Mouse (Mus musculus): ENCODE results near the gene E2f8.
A peak's percentile ranks its signal among the peaks of the same experiment; 100 is the strongest.

The E2f8 gene

DNA sequence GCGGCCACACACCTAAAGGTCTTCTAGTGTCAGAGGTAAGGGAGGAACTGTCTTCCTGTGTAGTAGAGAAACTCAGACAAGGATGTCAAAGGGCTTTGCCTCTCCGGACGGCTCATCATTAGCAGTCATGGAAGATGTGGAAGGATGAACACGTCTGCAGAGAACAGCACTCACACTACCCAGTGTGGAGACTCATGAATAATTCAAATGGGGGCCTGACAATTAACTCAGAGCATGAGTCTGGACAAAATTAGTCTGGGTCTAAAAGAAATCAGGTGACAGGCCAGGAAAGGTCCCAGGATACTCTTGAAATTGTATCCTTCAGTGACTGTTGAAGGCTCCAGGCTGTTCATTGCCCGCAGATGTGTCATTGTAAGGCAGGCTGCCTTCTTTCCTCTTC, 9.6 kb upstream of the E2f8 start:
- DNase-seq (ENCODE audit: low read depth), result no peak

DNA sequence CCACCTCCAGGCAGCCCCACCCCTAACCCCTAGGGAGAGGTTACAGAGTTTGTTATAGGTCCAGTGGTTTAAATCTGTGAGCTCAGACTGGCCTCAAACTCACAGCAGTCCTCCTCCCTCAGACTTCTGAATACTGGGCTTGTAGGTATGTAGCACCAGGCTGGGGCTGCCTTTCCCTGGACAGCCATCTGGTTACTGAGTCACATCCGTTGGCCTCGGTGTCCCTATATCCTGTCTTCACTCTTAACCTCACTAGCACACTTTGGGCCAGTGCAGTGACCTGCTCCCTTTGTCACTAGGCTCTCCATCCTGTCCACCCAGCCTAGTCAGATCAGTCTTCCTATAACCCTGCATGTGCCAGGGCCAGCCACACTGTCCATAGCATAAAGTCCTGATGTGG, 7.4 kb upstream of the E2f8 start:
- no peak for DNase-seq (ENCODE audit: low read depth)

DNA sequence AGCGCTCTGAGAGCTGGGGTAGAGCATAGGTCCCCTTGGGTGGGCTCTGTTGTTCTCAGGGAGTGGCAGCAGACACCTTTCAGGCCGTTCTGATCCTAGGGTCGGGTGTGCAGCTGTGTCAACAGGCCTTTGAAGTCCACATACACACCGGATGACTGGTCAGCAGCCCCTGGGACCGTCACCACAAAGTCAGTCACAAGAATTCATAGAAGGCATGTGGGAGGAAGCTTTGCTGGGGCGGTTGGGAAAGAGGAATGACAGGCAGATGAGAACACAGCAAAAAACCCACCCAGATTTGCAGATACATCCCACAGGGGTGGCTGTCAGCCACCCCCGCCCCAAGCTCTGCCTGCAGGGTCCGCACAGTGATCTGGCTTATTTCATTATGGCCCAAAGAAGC, 6.6 kb upstream of the E2f8 start:
- no peak for DNase-seq (ENCODE audit: low read depth)

DNA sequence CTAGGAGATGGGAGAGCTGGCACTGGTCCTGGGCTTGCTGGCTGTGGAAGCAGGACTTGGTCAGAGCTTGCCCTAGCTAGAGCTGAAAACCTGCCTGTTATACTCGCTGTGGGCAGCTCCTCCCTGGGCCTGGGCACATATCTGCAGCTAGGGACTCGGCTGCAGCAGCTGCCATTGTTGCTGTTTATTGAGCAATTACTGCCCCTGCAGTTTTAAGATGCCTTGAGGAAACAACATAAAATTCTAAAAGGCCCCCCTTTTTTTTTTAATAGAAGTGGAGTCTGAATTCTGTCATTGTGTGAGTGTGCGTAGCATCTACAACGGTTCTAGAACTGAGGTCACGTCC, 2.8 kb upstream of the E2f8 start:
- no peak for DNase-seq (ENCODE audit: low read depth)

DNA sequence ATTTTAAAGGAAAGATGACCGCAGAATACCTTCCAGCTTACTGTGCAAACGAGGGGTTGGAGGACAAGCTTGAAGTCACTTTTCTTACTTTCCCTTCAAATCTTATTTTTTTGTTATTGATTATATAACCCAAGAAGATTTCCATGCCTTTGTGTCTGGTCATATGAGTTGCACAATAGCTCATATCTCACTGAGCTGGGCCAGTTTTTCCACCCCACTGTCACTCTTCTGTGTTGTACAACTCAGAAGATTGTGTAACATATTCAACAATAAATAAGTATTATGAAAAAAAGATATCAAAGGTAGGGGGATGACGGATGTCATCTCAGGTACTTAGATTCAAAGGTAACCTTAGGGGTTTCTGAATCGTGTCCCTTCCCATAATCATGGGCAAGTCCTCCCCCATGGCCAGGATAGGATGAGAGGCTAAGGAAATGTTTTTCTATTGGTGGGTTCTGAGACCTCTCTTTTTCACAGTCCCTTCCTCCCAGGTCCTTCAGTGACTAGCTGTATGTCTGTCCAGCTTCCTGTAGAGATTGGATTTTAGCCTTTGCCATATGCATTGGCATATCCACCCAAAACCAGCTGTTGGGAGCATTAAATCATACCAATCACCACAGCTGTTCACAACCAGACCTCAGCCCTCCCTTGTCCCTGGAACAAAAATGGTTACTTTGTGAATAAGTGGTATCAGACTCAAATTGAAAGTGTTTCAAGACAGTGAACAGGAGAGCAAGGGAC, 2.3 kb upstream of the E2f8 start:
- DNase-seq (ENCODE audit: low read depth), result no peak

DNA sequence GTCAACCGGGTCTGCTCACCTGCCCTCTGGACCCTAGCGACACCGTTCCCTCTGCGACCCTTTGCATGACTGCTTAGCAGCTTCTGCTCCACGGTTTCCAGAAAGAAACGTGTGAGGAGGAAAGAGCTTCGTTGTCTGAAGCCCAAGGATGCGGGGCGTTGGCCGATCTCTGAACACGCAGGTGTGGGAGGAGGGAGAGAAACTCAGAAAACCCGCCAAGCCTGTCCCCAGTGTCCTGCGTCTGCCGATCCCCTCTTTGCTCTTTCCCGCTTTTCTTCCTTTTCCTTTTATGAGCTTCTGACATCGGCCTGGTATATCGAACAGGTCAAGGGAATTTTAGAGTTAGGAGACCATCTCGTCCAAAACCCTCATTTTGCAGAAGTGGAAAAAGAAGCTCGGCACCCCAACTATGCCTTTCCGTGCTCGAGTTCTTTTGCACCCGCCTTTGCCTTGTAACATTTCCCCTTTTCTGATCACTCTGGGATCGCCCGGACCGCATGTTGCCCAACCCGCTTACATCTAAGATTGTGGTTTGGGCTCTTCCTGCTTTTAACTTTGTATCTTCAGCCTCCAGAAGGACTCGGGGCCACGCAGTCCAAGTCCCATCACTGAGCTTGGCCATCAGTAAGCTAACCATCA, 694 bp upstream of the E2f8 start:
- no peak for DNase-seq (ENCODE audit: low read depth)

DNA sequence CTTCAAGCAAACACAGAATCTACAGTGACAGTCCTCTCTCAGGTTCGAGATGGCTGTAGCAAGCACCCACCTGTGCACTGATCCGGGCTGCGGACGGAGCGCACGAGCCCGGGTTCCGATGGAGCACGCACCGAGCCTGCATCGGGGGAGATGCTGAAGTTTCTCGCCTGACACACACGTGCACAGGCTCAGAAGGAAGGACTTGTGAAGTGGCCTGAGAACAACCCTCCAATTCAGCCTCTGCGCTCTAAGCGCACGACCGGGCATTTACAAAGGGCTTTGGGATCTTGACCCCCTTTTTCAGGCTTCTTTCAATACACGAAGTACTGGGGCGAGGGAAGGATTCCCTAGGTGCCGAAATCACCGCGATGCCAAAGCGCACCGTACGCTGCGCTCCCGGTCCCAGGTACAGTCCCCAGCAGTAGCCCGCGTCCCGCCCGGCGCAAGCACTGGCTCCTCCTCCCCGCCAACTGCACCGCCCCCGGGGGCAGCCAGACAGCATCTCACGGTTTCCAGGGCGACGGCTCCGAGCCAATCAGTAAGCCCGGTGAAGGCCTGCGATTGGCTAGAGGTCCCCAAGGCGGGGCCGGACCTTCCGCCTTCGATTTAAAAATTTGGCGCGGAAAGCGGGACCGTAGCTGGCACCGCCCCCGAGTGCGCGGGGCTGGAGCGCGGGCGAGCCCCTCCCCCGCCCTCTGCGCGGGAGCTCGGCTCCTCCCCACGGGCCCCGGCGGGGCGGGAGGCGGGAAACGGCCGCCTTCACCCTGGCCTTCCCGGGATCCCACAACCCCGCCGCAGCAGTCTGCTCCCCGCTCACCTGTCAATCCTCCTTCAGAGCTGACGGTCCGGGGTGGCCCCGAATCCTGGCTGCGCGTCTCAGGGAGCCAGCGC, 560 bp downstream of the E2f8 start:
- peak; percentile 92 for DNase-seq (ENCODE audit: low read depth)

DNA sequence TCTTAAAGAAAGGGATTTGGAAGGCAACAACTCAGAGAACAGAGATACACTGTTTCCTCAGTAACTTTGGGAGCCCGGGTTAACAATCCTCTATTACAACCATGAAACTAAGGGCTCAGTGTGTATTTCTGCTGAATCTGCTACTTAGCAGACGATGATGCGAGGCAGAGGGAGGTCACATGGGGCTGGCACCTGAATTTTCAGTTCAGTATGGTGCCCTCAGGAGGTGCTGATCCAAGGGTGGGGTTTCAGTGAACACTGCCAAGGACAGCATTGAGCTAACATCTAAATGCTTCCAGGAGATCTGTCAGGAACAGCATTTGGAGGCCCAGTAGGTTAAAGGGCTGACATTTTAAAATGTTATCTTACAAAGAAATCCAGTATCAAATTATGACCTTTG, 1.8 kb downstream of the E2f8 start:
- no peak for DNase-seq (ENCODE audit: low read depth)

DNA sequence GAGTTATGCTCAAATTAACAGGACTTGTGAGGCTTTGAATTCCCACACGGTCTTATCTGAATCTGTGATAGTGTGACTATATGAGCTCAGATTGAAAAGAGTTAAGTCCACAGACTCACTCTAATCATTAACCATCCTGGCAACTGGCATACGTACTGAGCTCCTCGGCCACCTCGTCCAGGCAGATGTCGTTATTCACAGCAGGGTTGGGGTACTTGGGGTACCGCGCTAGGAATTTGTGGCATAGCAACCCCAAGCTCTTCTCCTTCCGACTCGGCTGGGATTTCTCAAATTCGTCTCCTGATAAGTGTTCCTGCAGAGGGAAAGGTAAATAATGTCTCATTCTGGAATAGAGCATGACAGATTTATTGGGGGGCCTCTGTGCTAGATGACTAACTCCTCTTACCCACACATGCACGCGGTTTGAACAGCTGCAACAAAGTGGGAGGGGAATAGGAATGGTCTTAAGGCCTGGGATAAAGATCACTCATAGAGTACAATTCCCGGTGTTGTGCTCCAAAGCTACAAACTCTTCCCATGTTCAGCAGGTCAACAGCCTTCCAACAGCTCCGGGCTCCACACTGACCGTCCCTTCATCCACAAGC, 3.5 kb downstream of the E2f8 start:
- DNase-seq (ENCODE audit: low read depth), result no peak

DNA sequence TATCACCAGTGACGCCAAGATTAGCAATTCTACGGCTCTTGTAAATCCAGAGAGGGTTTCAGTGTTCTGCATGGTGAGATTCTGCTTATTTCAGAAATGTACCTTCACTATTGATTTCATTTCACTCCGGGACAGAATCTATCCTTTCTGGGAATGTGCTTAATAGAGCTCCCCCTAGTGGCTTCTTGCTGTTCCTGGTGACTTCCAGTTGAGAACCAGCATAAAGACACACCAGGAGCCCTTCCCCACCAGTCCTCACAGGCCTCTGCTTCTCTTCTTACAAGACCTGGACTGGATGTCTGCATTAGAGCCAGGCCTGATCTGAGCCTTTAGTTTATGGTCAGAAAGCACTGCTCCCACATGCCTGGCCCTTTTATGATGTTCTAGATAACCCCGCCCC, 4.9 kb downstream of the E2f8 start:
- peak; percentile 71 for DNase-seq (ENCODE audit: low read depth)

DNA sequence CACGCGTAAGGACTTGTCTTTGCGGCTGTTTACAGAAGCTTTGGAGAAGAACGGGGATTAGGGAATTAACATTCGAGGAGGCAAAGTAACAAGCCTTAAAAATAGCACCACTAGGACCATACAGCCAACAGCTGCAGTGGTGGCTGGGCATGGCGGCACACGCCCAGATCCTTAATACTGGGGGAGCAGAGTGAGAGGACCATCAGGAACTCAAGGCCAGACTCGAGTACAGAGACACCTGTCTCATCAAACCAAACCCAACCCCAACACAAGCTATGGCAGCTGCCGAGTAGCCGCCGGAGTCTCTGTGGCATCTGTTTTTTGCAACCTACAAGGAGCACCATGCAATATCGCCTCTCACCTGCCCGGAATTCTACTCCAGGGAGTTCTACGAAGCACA, 6.3 kb downstream of the E2f8 start:
- no peak for DNase-seq (ENCODE audit: low read depth)

DNA sequence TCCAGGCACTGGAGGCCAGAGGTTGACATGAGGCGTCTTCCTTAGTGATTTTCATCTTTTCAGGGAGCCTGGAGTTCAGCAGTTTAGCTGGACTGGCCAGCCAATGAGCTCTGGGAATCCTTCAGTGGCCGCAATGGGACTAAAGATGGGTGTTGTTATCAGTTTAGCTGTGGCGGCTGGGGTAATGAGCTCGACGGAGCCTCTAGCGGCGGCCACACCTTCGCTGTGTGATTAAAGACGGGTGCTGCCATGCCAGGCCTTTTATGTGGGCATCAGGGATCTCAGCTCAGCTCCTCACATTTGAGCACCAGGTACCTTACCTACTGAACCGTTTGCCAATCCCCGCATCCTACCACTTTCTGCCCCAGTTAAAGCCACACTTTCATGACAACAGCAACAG, 10.1 kb downstream of the E2f8 start:
- DNase-seq (ENCODE audit: low read depth), result no peak

DNA sequence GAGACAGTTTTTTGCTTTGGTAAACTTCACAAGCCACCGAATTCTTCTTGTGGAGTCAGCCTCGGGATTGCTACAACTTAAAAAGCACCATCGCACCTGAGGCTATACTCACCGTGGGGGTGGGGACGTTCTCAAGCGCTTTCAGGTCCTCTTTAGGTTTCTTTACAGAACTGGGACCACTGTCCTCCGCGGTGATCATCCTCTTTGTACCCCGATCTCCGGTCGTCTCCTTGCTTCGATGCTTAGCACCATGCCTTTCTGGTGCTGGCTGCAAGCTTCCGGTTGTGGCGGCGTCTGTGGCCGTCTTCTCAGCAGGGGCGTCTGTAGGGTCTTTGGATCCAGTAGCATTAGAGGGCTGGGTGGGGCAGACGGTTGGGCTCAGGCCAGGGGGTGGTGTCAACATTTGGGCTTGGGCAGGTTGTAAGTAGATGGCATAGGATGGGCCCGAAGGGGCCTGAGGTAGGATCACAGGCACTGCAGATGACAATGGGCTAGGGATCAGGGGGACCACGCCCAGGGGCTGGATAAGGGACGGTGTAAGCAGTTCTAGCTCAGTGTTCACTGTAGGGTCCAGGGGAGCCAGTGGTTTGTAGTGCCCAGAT, 10.7 kb downstream of the E2f8 start:
- no peak for DNase-seq (ENCODE audit: low read depth)

DNA sequence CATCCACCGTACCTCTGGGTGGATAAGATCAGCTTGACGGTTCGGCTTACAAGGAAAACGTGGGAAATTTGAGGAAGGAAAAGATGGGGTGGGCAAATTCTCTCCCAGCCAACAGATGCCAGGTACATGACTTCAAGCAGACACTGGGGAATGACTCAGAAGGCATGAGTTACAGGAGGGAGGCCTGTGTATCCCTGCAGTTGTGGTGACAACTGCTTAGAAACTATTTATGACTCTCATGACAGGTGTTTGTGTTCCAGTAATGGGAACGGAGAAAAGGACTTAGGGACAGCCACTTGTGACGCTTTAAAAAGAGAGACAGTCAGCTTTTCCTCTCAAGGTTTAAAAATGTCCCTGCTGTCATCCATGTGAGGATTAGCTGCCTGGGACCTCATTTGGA, 11.3 kb downstream of the E2f8 start:
- no peak for DNase-seq (ENCODE audit: low read depth)

DNA sequence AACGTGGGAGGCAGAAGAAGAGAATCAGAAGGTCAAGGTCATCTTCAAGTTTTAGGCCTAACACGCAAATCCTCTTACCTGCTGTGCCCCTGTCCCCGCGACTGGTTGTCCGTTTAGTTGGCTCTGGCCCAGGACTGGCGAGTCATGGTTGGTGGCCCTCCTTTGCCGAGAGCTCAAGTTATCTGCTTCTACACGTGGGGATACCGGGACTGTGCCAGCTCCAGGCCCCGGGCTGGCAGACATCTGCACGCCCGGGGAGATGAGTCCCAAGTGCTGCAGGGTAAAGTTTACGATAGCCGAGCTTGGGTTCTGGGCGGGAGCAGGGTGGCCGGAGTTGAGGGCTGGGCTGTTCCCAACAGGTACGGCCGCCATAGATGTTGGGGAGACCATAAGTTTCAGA, 13.8 kb downstream of the E2f8 start:
- DNase-seq (ENCODE audit: low read depth), result no peak

DNA sequence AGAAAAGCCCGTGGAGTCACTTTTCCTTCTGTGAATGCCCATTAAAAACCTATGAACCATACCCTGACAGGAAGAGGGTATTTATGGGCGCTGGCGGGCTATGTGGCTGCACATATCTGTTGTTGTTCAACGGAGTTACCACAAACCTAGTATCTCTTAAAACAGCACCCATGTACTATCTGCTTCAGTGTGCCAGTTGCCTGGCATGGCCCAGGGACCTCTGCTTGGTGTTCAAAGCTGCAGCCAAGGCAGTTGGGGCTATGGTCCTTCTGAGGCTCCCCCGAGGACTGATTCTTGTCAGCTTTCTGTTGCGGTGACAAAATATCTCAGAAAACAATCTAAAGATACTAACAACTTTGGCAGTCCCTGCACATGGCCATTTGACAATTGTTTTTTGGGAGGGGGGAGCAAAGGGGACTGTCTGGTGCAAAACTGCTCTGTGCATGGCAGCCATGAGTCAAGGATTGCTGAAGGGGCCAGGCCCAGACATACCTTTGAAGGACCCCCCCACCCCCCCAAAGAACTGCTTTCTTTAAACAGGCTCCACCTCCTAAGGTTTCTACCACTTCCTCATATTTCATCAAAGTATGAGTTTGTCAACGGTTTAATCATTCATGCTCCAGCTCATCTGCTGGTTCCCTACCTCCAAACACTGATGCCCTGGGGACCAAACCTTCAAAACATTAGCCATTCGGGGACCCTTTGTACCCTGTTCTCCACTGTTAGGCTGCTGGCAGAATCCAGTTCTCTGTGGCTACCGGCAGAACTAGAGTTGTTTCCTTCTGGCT, 16.5 kb downstream of the E2f8 start:
- DNase-seq (ENCODE audit: low read depth), result no peak

DNA sequence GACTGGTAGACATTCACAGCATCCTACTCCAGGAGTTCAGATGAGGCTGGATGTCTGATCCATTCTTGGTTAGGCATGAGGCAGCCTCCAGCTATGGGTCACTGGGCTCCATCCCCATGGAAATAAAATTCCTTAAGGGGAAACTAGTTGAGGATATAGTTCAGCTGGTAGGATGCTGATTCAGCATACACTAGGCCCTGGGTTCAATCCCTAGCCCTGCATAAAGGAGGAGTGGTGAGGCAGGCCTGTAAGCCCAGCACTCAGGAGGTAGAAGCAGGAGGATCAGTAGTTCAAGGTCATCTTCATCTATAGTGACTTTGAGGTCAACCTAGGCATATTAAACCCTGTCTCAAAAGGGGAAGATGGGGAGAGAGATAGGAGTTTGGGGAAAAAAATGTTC, 17.2 kb downstream of the E2f8 start:
- no peak for DNase-seq (ENCODE audit: low read depth)

DNA sequence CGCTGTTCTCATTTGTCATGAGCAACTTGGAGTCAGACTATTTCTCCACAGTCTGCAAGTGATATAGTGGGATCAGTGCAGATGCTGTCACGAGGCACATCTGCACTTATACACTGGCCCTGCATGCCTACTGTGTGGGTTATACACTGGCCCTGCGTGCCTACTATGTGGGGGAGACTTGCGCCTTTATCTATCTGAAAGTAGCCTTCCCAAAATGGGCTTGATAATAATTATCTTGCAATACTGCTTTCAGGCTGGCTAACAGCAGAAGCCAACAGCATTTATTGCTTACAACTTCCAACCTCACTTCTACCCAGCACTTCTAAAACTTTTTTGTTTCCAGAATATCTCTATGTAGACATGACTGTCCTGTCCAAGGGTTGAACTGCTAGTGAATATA, 19.6 kb downstream of the E2f8 start:
- no peak for DNase-seq (ENCODE audit: low read depth)

DNA sequence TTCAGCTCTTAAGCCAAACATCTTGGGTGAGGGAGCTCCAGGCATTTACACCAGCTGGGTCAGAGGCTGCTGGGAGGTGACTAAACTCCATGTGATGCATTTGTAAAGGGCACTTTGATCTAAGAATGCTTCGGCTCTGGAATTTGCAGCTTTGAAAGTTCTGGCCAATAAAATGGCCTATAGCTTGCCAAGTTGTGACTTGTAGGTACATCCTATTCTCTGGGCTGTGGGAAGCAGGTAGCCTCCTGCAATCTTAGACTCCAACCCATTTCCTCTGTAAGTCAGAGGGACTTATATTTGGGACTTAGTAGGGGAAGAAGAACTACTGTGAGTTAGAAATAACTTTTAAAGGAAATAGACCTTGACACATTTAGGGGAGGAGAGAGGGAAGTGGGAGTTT, 20.4 kb downstream of the E2f8 start:
- DNase-seq (ENCODE audit: low read depth), result no peak

DNA sequence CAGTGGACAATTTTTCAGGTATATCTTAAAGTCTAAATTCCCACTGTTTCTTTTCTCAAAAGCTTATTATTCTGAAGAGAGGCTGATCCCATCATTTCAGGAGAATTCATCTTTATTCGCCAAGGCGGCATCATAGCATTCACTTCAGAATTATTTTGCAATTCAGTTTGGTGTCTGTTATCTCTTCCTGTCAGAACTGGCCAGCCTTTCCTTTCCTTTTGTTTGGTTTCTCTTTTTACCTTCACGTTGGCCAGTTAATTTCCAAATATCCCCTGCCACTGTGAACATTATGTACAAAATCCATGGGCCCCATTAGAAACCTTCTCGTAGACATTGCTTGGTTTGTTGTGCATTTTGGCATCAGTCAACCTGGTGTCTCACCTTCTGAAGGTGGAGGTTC, 22.0 kb downstream of the E2f8 start:
- DNase-seq (ENCODE audit: low read depth), result no peak

DNA sequence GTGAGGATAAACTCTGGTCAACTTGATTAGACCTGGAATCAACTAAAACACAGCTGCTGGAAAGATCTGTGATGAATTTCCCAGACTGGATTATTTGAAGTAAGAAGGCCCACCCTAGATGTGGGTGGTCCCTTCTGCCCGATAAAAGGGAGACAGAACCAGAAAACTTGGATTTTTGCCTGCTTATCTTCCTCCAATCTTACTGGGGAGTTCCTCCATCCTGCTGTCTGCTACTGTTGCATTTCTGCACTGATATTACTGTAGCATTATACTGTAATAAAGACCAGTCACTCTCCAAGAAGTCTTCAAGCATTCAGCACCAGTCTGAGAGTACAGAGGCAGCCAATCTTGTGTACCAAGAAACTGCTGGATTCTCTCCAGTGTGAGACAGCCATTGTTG, 23.1 kb downstream of the E2f8 start:
- DNase-seq (ENCODE audit: low read depth), result no peak

DNA sequence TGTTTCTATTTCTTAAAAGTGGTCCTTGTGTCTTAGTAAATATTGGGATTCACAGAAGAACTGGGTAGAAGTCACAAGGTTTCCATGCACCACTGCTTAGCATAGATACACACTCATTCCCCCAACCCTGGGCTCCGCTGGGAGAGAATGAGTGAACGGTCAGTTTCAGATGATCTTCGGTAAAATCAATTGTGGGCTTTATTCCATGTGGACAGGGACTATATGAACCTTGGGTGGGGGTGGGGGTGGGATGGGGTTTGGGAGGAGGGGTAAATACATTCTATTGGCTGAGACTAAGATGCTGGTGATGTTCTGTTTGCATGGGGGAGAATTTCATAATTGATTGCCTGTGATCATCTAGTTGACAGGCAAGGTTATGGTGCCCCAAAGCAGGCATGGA, 25.9 kb downstream of the E2f8 start:
- no peak for DNase-seq (ENCODE audit: low read depth)

All from naive thymus-derived CD4-positive, alpha-beta T cell, adult 2 months (primary cell).